Mouse (Mus musculus) megakaryocyte-erythroid progenitor cell, adult 5-6 weeks (primary cell): ENCODE results near the gene 2310057M21Rik. TPM values are rescaled to one million over a fixed set of nuclear protein-coding genes. Genes with fewer than 3 reads are reported as not detected.

ENCODE experiments used
- ATAC-seq: replicated peaks from 2 replicates; pipeline ENCODE4 v1.8.0; 2016; ENCODE audit warnings: mild to moderate bottlenecking, inconsistent platforms; ENCODE audit not compliant: severe bottlenecking, poor library complexity, low FRiP score, low TSS enrichment
- total RNA-seq, 2 experiments: library from RNA; stranded (forward) in 1 of 2; stranded (reverse) in 1 of 2; fragments of 200-1000, 215-1000 nt in 1 of 2; fragments of >200 nt in 1 of 2; fragmentation: Nextera tagmentation in 1 of 2; gene quantifications; 2 replicates each; pipeline ENCODE4 v1.2.3; 2014 to 2017

Gene 2310057M21Rik
- total RNA-seq, 2 experiments from 2014 or later = 8.0 to 12.4 TPM

- no peak for ATAC-seq
Measured at GRCm38 (mm10) chr7:131329416-131329815, 33.1 kb downstream of the 2310057M21Rik start, which contains the start of gene Fam24b. Fam24b (minus strand) TSS chr7:131329516.

GRCm38 (mm10) chr7:131327054-131327453 lies 35.5 kb downstream of the 2310057M21Rik start:
- no peak for ATAC-seq

- ATAC-seq = no peak
Measured at GRCm38 (mm10) chr7:131322192-131322591, 40.4 kb downstream of the 2310057M21Rik start, which contains the start of gene Cuzd1. Cuzd1 (minus strand) TSS chr7:131322292.

- ATAC-seq = no peak
Measured at GRCm38 (mm10) chr7:131318340-131318739, 44.2 kb downstream of the 2310057M21Rik start.

DNA sequence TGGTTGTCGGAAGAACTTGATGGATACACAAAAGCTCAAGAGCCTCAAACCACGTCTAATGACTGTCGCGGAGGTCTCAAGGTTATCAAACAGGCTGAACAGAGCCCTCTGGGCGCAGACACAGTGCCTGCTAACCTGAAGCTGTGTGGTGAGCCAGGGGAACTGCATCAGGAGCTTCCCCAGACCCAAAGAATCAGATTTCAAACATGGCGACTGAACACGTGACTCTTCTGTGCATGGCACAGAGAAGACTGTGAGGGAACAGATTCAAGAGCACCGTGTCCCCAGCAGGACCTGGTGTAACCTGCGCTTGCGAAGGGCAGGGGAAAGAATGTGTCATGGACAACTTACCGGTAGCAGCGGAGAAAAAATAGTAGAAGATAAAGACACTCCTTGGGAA lies 45.0 kb downstream of the 2310057M21Rik start:
- ATAC-seq = no peak

GRCm38 (mm10) chr7:131314493-131314892 lies 48.1 kb downstream of the 2310057M21Rik start:
- ATAC-seq = no peak

DNA sequence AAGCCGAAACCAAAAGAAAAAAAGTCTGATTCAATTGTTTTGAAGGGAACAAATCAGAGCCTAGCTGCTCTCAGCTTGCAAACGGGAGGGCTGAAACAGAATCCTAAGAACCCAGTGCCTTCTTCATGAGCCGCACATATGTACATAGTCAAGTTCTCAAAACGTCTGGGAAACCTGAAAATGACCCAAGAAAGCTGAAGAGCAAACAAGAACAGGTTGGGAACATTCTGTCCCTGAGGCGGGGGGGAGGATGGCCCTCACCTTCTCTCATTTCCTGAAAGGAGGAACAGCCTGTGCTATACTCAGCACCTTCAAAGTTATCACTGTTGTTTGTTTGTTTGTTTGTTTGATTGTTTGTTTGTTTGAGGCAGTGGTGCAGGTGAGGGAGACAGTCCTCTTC lies 55.8 kb downstream of the 2310057M21Rik start:
- no peak for ATAC-seq

- no peak for ATAC-seq
Measured at GRCm38 (mm10) chr7:131303340-131303739, 59.2 kb downstream of the 2310057M21Rik start.

DNA sequence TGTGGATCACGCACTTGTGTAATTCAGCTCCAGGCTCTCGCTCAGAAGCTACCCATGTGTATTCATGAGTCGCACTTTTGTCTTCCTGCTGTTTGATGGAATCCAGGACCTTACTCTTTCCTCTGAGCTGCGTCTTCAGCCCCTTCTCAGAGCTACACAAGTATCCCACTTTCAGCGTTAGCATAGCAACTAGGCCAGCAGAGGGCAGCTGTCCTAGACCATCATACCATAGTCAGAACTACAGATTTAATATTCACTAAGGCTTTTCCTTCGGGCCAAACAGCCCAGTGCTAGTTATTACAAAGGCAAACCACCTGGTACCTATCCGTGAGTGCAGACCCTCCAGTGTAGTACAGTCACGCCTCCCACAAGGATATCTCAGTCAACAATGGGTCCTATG lies 65.4 kb downstream of the 2310057M21Rik start:
- no peak for ATAC-seq

Other genes starting within 250 kb of the 2310057M21Rik start
- not detected in 2 replicates for gene 4933402N03Rik, start 216.4 kb downstream of the 2310057M21Rik start, total RNA-seq (2014; fragmentation: Nextera tagmentation)
- not detected in 2 replicates for gene 4933402N03Rik, start 216.4 kb downstream of the 2310057M21Rik start, total RNA-seq (2017)
- not detected in 2 replicates for gene 5430419D17Rik, start 188.4 kb downstream of the 2310057M21Rik start, total RNA-seq (2014; fragmentation: Nextera tagmentation)
- not detected in 2 replicates for gene 5430419D17Rik, start 188.4 kb downstream of the 2310057M21Rik start, total RNA-seq (2017)
- not detected in 2 replicates for gene Cuzd1, start 40.5 kb downstream of the 2310057M21Rik start, total RNA-seq (2014; fragmentation: Nextera tagmentation)
- not detected in 2 replicates for gene Cuzd1, start 40.5 kb downstream of the 2310057M21Rik start, total RNA-seq (2017)
- not detected in 2 replicates for gene Fam24b, start 33.2 kb downstream of the 2310057M21Rik start, total RNA-seq (2014; fragmentation: Nextera tagmentation)
- gene Fam24b, start 33.2 kb downstream of the 2310057M21Rik start, total RNA-seq (2017) = not detected in 2 replicates
- gene Fam24a, start 28.9 kb downstream of the 2310057M21Rik start, total RNA-seq (2014; fragmentation: Nextera tagmentation) = not detected in 2 replicates
- not detected in 2 replicates for gene Fam24a, start 28.9 kb downstream of the 2310057M21Rik start, total RNA-seq (2017)
- 21.3 and 35.3 TPM in 2 replicates for gene Pstk, start 8.4 kb upstream of the 2310057M21Rik start, total RNA-seq (2014; fragmentation: Nextera tagmentation)
- gene Pstk, start 8.4 kb upstream of the 2310057M21Rik start, total RNA-seq (2017) = 9.2 and 30.5 TPM in 2 replicates
- 34.8 and 55.7 TPM in 2 replicates for gene Ikzf5, start 47.8 kb upstream of the 2310057M21Rik start, total RNA-seq (2014; fragmentation: Nextera tagmentation)
- gene Ikzf5, start 47.8 kb upstream of the 2310057M21Rik start, total RNA-seq (2017) = 34.0 and 34.6 TPM in 2 replicates
- gene Acadsb, start 47.8 kb upstream of the 2310057M21Rik start, total RNA-seq (2014; fragmentation: Nextera tagmentation) = 7.8 and 18.2 TPM in 2 replicates
- gene Acadsb, start 47.8 kb upstream of the 2310057M21Rik start, total RNA-seq (2017) = 21.7 and 33.1 TPM in 2 replicates
- gene Hmx3, start 180.1 kb upstream of the 2310057M21Rik start, total RNA-seq (2014; fragmentation: Nextera tagmentation) = not detected in 2 replicates
- not detected in 2 replicates for gene Hmx3, start 180.1 kb upstream of the 2310057M21Rik start, total RNA-seq (2017)
- not detected in 2 replicates for gene Hmx2, start 186.0 kb upstream of the 2310057M21Rik start, total RNA-seq (2014; fragmentation: Nextera tagmentation)
- not detected in 2 replicates for gene Hmx2, start 186.0 kb upstream of the 2310057M21Rik start, total RNA-seq (2017)
- 89.9 and 103 TPM in 2 replicates for gene Bub3, start 197.5 kb upstream of the 2310057M21Rik start, total RNA-seq (2014; fragmentation: Nextera tagmentation)
- 75.5 and 83.8 TPM in 2 replicates for gene Bub3, start 197.5 kb upstream of the 2310057M21Rik start, total RNA-seq (2017)